Mouse (Mus musculus): Measurements from ENCODE around the gene Reg4.

DNA sequence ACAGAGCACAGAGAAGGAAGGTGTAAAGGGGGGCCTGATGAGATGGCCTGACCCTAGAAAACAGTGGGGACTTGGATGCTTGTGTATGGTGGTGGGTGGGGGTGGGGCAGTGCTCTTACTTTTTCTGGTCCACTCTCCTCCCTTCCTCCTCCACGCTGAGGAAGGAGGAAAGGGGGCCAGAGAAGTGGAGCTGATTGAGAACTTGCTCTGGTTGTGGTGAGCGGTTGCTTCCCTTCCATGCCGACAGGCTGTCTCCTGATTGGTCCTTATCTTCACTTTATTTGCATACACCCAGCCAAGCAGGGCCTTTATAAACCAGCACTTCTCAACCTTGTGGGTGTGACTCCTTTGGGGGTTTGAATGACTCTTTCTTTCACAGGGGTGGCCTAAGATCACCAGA lies 32.1 kb downstream of the Reg4 start:
- TF ChIP-seq TAL1 (IDR thresholded peaks at IDR 0.05; ENCODE audit: low read length): no peak
- no peak for TF ChIP-seq GATA1 (IDR thresholded peaks at IDR 0.05; ENCODE audit: low read length)

Measured in erythroblast, embryonic 14.5 days (primary cell).